Mouse (Mus musculus) spleen, postnatal 4 days (tissue): ENCODE data around the gene Tekt1.

Experiments
- DNase-seq, 2 experiments: peaks; one replicate each; pipeline ENCODE4 v3.0.0; 2022; ENCODE audit warnings: low spot score in 2 of 2

The Tekt1 gene

GRCm38 (mm10) chr11:72362347-72362741 lies at the start of gene Tekt1:
Tekt1 (minus strand) TSS chr11:72362442.
- DNase-seq: no peak

DNA sequence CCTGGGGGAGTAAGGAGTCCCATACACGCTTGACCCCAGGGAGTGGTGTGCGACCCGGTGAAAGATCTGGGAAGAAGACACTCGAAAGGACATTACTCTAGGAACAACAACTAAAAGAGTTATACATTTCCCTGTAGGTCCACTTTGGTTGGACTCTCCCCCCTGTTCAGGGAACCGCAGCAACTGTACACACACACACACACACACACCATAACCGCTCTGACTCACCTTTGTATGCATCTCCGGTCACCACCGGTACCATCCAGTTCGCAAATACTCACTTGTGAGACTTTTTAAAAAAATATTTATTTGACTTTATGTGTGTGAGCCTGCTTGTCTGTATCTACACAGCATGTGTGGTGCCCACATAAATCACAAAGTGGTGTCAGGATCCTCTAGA lies 49.7 kb upstream of the Tekt1 start:
- no peak for DNase-seq

GRCm38 (mm10) chr11:72411093-72411921 lies 49.1 kb upstream of the Tekt1 start, which contains the start of gene Smtnl2:
Smtnl2 (minus strand) TSS chr11:72411713.
- DNase-seq: peak; percentile 67 to 73

DNA sequence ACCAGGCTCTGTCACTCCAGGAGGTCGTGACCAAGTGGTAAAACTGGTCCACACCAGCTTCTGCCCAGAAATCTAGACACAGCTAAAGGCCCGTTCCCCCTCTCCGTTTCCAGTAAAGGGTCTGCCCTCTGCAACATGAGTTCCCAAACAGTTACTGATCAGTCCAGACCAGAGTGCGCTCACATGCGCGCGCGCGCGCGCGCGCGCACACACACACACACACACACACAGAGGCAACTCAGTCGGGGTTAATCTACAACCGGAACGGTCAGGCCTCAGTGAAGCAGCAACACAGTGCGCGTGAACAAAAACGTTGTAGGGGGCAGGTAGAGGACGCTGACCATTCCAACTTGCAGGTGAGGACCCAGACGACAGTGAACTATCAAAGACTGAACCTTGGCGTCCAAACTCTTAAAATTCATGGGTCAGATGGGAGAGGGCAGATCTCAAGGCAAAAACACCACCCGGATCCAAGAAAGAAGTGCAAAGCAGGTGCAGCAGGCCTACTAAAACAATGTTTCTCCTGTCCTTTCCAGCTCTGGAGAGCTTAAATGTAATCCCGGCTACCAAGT lies 48.4 kb upstream of the Tekt1 start:
- no peak for DNase-seq

GRCm38 (mm10) chr11:72409649-72410385 lies 47.6 kb upstream of the Tekt1 start:
- no peak for DNase-seq

DNA sequence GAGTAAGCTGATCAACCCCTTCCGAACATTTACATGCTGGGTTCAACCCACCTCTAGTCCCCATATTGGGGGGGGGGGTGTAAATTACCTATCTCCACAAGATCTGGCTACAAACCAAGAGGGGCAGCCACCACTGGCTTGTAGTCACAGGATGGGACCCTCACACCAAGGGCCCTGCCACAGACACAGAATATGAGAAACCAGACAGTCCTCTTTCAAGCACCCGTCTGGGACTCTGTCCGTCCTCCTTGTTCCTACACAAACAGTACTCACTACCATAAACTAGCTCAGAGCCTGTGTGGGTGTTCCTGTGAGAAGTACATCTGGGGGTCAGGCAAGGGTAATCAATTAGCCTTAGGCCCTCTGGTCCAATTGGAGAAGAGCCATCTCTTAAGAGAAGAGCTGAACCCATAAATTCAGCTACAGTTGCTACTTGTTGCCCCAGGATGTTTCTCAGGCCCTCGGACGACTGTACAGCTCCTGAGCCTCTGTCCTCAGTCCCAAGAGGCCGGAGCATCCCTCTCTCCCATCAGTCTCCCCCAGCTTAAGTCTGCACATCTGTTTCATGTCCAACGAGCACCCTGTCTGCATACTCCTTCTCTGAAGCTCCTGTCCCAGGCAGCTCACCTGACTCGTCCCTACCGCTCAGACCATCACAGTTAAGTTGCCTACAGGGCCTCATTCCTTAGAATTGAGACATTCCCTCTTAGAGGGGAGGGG lies 46.4 kb upstream of the Tekt1 start:
- DNase-seq: no peak

DNA sequence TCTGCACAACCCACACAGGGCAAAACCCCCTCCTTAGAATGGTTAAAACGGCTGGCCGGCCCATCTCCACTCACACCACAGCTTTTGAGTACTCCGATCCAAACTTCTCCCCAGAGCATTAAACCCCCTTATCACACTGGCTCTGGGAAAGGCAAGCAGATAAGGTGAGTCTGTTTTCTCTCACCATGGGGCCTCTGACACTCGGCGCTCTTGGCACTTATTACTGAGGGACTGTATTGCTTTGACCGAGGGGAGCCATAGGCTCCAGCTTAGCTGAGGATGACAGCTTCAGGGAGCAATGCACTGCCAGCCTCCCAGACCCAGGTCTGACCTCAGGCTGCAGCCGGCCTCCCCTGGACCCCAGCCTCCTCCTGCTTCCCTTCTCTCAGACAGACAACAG lies 45.3 kb upstream of the Tekt1 start:
- no peak for DNase-seq

GRCm38 (mm10) chr11:72407081-72407480 lies 44.8 kb upstream of the Tekt1 start:
- DNase-seq: no peak

GRCm38 (mm10) chr11:72406079-72406675 lies 43.9 kb upstream of the Tekt1 start:
- no peak for DNase-seq

DNA sequence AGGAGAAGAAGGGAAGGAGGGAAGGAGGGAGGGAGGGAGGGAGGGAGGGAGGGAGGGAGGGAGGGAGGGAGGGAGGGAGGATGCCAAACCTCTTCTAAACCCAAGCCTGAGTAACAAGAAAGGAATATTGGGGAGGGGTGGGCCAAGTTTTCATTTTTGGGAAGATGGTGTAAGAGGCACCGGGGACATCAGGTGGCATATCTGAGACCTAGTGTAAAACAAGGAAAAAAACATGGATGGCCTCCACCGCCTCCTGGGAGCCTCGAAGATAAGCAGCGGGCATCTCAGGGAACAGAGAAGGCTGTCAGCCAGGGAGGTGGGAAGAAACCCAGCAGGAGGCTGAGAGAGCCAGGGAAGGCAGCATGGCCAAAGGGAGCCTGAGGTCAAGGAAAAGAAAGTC lies 43.3 kb upstream of the Tekt1 start:
- no peak for DNase-seq

DNA sequence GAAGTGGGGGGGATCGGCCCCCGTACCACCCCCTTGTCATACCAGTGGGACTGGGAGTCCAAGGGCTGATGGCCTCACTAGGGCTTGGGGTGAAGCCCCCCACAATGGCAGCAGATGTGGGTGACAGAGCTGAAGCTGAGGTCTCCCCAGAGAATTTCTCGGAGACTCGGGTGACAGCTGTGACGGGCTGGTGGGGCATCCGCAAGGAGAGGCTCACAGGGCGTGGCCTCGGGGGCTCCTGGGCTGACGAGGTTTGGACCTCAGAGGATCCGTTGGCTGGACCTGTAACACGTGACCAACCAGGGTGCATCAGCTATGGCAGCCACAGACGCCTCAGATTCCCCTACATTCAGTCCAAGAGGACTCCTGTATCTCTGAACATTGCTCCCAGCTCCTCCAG lies 40.7 kb upstream of the Tekt1 start:
- DNase-seq: peak in 1 of 2 experiments; percentile 58

DNA sequence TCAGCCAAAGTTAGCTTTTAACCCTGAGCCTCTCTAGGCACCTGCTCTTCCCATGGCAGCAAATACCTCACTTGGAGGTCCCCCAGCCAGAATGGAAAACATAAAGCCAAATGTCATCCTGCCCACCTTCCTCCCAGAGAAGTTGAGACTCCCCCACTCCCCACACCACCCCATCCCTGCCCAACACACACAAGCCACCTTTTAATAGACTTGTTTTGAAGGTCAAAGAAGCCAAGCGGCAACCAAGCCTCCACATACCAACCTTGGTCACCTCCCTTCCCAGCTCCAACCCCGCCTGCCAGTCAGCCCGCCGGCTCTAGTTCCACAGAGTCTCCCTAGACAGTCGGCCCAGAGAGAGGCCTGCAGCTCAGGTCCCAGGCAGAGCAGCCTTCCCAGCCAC lies 39.8 kb upstream of the Tekt1 start:
- DNase-seq: peak in 1 of 2 experiments; percentile 54

DNA sequence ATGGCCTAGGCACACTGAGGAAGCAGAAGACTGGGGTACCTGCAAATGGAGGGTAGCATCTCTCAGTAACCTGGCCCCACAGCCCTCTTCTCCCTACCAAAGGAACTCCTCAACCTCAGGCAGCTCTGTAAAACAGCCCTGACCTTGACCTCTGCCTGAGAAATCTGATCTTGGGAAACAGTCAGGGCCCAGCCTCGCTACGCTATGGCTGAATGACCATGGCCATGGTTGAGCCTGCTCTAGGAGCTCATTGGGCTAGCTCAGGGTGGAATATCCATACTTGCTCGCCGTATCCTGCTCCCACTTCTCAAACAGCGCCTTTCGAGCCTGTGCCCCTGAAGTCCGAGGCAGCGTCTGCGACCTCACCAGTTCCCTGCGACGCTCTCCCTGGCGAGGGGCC lies 38.8 kb upstream of the Tekt1 start:
- peak in 1 of 2 experiments; percentile 56 for DNase-seq

GRCm38 (mm10) chr11:72397811-72398525 lies 35.7 kb upstream of the Tekt1 start:
- DNase-seq: no peak

DNA sequence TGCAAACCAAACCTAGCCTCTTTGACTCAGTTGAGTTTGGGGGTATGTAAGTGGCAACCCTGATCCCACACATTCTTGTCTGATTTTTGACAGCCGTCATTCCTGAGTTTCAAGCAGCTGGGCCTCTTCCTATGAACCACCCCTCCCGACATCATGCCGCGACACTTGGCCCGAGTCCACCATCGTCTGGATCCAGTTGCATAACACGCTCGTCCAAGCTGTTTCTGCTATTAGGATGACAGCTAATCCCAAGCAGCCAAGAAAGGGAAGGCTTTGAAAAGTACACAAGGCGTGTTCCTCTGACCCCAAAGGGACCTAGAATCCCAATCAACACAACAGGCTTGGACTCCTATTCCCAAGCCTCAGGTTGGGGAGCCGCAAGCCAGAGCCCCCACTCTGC lies 34.8 kb upstream of the Tekt1 start:
- peak in 1 of 2 experiments; percentile 62 for DNase-seq

DNA sequence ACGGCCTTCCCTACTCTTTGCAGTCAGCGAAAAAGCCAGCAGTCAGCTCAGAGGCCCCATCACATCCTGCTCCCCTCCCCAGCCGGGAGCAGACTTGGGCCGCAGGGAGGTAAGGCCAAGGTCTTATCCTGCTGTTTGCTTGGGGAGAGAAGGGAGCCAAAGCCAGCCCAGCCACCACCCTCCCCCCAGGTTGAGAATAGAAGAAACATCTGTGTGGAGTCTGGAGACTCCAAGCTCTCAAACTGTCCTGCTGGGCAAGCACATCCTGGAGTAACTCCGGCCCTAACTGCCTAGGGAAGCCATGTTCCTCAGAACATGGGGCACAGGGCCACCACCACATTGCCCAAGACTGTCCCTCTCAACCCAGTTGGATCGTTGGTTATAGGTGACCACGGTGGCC lies 34.4 kb upstream of the Tekt1 start:
- DNase-seq: peak in 1 of 2 experiments; percentile 53

DNA sequence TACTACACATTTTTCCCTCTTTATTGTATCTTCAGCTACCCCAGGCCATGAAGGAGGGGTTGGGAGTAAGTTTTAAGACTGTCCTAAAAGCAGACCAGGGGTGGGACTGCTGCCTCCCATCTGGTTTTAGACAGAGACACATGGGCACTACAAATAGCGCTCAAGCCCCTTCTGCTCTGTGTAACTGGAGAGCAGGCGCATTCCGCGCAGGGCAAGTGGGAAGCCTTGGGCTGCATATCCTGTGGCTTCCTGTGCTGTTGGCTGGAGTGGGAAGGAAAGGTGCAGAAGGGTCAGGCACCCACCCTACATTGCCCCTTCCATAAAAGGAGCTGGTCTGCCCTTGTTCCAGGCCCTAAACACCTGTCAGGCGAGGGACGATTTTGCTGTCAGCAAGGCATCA lies 33.4 kb upstream of the Tekt1 start:
- DNase-seq: peak in 1 of 2 experiments; percentile 51

DNA sequence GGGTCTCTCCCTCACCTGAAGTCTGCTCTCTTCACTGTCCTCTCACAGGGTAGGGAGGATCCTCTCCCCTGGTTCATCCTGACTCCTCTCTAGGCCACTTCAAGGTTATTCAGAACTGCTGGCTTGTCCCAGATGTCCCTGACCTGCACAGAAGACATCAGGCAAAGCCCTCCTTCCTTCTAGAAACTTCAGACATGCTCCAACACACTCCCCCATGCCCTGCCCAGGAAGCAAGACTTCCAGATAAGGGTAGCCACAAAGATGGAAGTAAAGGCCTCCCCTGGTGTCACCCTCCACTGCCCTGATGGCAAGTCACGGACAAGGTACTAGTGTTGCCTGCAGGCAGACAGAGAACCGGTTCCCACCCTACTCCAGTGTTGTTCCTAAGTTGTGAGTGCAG lies 32.5 kb upstream of the Tekt1 start:
- peak in 1 of 2 experiments; percentile 47 for DNase-seq

GRCm38 (mm10) chr11:72393669-72394068 lies 31.4 kb upstream of the Tekt1 start:
- peak in 1 of 2 experiments; percentile 50 for DNase-seq

DNA sequence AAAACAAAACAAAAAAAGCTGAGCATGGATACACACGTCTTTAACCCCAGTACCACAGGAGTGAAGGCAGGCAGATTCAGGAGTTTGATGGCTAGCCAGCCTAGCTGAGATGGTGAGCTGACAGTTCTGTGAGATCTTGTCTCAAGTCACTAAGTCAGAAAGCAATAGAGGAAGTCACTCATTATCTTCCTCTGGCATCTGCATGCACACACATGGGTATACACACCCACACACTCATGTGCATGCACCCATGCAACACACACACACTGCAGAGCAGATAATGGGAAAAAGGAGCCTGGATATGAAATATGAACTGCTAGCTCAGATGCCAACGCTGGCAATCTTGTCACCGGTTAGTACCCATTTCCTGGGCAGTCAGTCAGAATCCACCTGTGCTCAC lies 31.0 kb upstream of the Tekt1 start:
- DNase-seq: no peak

DNA sequence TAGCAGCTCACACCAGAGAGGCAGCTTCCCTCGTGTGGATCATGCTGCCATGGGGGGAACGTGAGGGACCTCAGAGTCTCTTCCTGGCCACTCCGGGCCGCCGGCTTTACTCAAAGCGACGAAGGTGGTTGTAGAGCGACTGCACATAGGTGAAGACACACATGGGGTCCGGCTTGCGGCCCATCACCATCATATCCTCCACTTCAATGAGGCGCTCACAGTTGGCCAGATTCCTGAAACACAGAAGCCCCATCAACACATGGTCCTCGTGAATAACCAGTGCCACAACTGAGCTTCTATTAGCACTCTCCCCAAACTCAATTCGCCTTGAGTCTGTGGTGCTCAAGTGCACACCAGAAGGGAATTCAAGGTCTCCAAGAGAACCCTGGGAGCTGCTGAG lies 28.9 kb upstream of the Tekt1 start:
- DNase-seq: no peak
